In genomic region chr12:29809569-29810185, GRCm38 (mm10) we compare ENCODE assay signal across 10 mouse cellular contexts.
DNase-seq lines count a peak whose midpoint lies in the region; ATAC-seq and TF ChIP-seq lines count a peak whose summit lies in the region.
"Had no signal": no experiment of that assay in that cellular context is flagged by ENCODE, and none has a peak within 500 bp of the region (broad histone marks: within the 10 kb centered on the region; RNA-seq: fewer than 3 reads in every experiment).

No protein-coding gene starts in this region.

- peak overlapping the region; percentile 29; the same call in 1 of the 2 replicates for H3K27ac ChIP-seq in heart, embryonic 13.5 days (replicated peaks)
- H3K27ac ChIP-seq in lung, postnatal 0 days (ENCODE audit: low read length) = no peak overlapping the region

- peaks cover 17% of the 10 kb centered on the region for H3K4me1 ChIP-seq in heart, embryonic 13.5 days
- H3K4me1 ChIP-seq in lung, postnatal 0 days (ENCODE audit: insufficient read depth, low read depth, low read length) = no peaks in the 10 kb centered on the region

- 21% methylated on average over 12 of the region's 12 CpGs for WGBS in heart, embryonic 13.5 days
- 26% methylated on average over 12 of the region's 12 CpGs for WGBS in lung, postnatal 0 days

- no peaks in the 10 kb centered on the region for H3K36me3 ChIP-seq in heart, embryonic 13.5 days
- no peaks in the 10 kb centered on the region for H3K36me3 ChIP-seq in lung, postnatal 0 days (ENCODE audit: insufficient read depth, low read length)

- no peaks in the 10 kb centered on the region for H3K9me3 ChIP-seq in heart, embryonic 13.5 days
- H3K9me3 ChIP-seq in lung, postnatal 0 days (ENCODE audit: low read length) = no peaks in the 10 kb centered on the region

- H3K27me3 ChIP-seq in heart, embryonic 13.5 days (replicated peaks) = no peaks in the 10 kb centered on the region
- H3K27me3 ChIP-seq in lung, postnatal 0 days (replicated peaks; ENCODE audit: insufficient read depth, low read length) = no peaks in the 10 kb centered on the region

- H3K4me2 ChIP-seq in heart, embryonic 13.5 days = peak overlapping the region; percentile 46
- H3K4me2 ChIP-seq in lung, postnatal 0 days (replicated peaks; ENCODE audit: low read depth, low read length) = no peak overlapping the region

- no peak for ATAC-seq in heart, embryonic 13.5 days (ENCODE audit: extremely low read depth, insufficient number of reproducible peaks, low FRiP score, low TSS enrichment)
- ATAC-seq in lung, postnatal 0 days = no peak

- TF ChIP-seq EP300 in lung, postnatal 0 days (IDR thresholded peaks at IDR 0.05) = no peak

- no peak for TF ChIP-seq POLR2A in brain, embryonic 14.5 days (IDR thresholded peaks at IDR 0.05; ENCODE audit: borderline replicate concordance, extremely low read depth, insufficient read depth, insufficient read length, poor library complexity, severe bottlenecking)

- no peak for DNase-seq in heart, postnatal 25 days (ENCODE audit: low spot score)
- peak; percentile 38 for DNase-seq in lung, postnatal 0 days (ENCODE audit: low spot score)
- no peak for DNase-seq in lung, adult 18-20 months
- peak; percentile 83 for DNase-seq in brain, embryonic 14.5 days (ENCODE audit: low read depth)
- peak; percentile 34 for DNase-seq in layer of hippocampus, adult 9-11 months
- DNase-seq in spleen, postnatal 14 days (ENCODE audit: low spot score in 2 of 2) = no peak
- DNase-seq: kidney, adult 9 months; thymus, postnatal 4 days had no signal

- no peak for TF ChIP-seq CTCF in lung, postnatal 0 days (IDR thresholded peaks at IDR 0.05)
- TF ChIP-seq CTCF in brain, embryonic 14.5 days (IDR thresholded peaks at IDR 0.05; ENCODE audit: borderline replicate concordance, extremely low read depth, insufficient read depth, insufficient read length) = no peak

- H3K9ac ChIP-seq in heart, embryonic 13.5 days = no peak overlapping the region
- H3K9ac ChIP-seq in lung, postnatal 0 days (replicated peaks; ENCODE audit: low read depth) = no peak overlapping the region

- H3K4me3 ChIP-seq in heart, embryonic 13.5 days = 0 out of 2 replicates have a peak overlapping the region, but pooled peaks have one; percentile 3
- no peak overlapping the region for H3K4me3 ChIP-seq in lung, postnatal 0 days (ENCODE audit: low read depth, low read length)
- H3K4me3 ChIP-seq: erythroblast, embryonic 14.5 days had no signal

- intact Hi-C loops in heart, postnatal 25 days (cut with DNase I) = no loop called here

Comparison
In these comparisons a context has a peak if more than half of its experiments do, and no peak if none do; other contexts are left out.
1. DNase-seq: peak in lung, postnatal 0 days (single experiment), brain, embryonic 14.5 days (single experiment) and layer of hippocampus, adult 9-11 months (single experiment); none in heart, postnatal 25 days (single experiment), lung, adult 18-20 months (0 of 2) and spleen, postnatal 14 days (0 of 2).